Mouse (Mus musculus) forebrain, embryonic 13.5 days (tissue): ENCODE measurements around the gene Zbtb32. TPM values are rescaled to one million over a fixed set of nuclear protein-coding genes. Genes with fewer than 3 reads are reported as not detected.

Experiments used
- ATAC-seq: fragments of 200-750 bp; cut with Nextera tagmentation; 2 replicates; pipeline ENCODE4 v1.8.0; 2017
- H3K27ac ChIP-seq: fragments of 300-500 bp; sonication (generic); 2 replicates; pipeline ENCODE4 v1.5.1; 2015; ENCODE audit warnings: inconsistent platforms, mild to moderate bottlenecking, moderate library complexity
- H3K27me3 ChIP-seq: fragments of 300-500 bp; sonication (generic); 2 replicates; pipeline ENCODE4 v1.6.1; 2015; ENCODE audit warnings: mild to moderate bottlenecking, inconsistent platforms
- H3K36me3 ChIP-seq: fragments of 300-500 bp; sonication (generic); 2 replicates; pipeline ENCODE4 v1.6.1; 2015; ENCODE audit warnings: mild to moderate bottlenecking, inconsistent platforms; ENCODE audit not compliant: poor library complexity, severe bottlenecking
- H3K4me1 ChIP-seq: fragments of 300-500 bp; sonication (generic); 2 replicates; pipeline ENCODE4 v1.6.1; 2015; ENCODE audit warnings: inconsistent platforms
- H3K4me2 ChIP-seq: fragments of 300-500 bp; sonication (generic); 2 replicates; pipeline ENCODE4 v1.6.1; 2015; ENCODE audit warnings: inconsistent platforms, mild to moderate bottlenecking, moderate library complexity
- H3K4me3 ChIP-seq: fragments of 300-500 bp; sonication (generic); 2 replicates; pipeline ENCODE4 v1.5.1; 2015; ENCODE audit warnings: mild to moderate bottlenecking, inconsistent platforms
- H3K9ac ChIP-seq: fragments of 300-500 bp; sonication (generic); 2 replicates; pipeline ENCODE4 v1.6.1; 2015; ENCODE audit warnings: mild to moderate bottlenecking, inconsistent platforms
- H3K9me3 ChIP-seq: fragments of 300-500 bp; sonication (generic); replicated peaks from 2 replicates; pipeline ENCODE4 v1.6.1; 2016; ENCODE audit warnings: inconsistent platforms
- WGBS: fragments of 180-500 bp; shearing (Covaris S2); methylation state at CpG from one replicate; pipeline ENCODE4 v1.1.7; 2015; 5-methylcytosine and 5-hydroxymethylcytosine counted together
- polyA plus RNA-seq: library from polyadenylated mRNA; unstranded; fragments of >200 nt; fragmentation: Nextera tagmentation; extraction: Ambion mirVana; gene quantifications from 2 replicates; pipeline ENCODE4 v1.2.1, GENCODE M21; 2015

Gene Zbtb32
- polyA plus RNA-seq, 1 experiment from 2014 or later = 0.34 TPM

DNA sequence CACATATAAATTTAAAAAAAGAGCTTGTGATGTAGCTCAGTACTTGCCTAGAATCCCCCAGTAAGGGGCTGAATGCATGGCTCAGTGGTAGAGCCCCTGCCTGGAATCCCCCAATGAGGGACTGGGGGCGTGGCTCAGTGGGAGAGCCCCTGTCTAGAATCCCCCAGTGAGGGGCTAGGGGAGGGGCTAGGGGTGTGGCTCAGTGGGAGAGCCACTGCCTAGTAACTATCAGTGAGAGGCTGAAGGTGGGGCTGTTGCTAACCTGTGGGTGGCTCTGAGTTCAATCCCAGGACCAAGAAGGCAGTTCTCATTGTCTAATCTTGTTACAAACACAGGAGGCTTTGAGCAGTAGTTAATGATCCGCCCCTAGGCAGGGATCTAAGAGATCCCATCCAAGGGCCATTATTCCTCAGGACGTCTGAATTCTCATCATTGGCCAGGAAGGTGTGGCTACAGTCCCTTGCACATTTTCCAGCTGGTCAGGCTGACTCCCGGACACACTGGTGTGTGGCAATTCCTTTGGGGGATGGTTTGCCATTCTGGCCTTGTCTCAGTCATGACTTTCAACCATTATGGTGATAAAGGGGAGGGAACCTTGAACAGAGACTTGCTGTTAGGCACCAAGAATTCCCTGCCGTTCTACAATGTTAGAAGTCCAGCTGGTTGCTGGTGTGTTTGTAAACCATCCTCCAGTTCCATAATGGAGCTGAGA lies 16.5 kb upstream of the Zbtb32 start:
- peaks cover 42% of the 10 kb centered on the region for H3K36me3 ChIP-seq
- H3K9me3 ChIP-seq = no peaks in the 10 kb centered on the region
- H3K27ac ChIP-seq = no peak overlapping the region
- 59% methylated on average over 5 of the region's 5 CpGs for WGBS
- no peaks in the 10 kb centered on the region for H3K27me3 ChIP-seq
- H3K4me1 ChIP-seq = no peaks in the 10 kb centered on the region
- no peak overlapping the region for H3K9ac ChIP-seq
- no peak overlapping the region for H3K4me3 ChIP-seq
- H3K4me2 ChIP-seq = no peak overlapping the region
- peak; percentile 38; the same call in 1 of the 2 replicates for ATAC-seq

DNA sequence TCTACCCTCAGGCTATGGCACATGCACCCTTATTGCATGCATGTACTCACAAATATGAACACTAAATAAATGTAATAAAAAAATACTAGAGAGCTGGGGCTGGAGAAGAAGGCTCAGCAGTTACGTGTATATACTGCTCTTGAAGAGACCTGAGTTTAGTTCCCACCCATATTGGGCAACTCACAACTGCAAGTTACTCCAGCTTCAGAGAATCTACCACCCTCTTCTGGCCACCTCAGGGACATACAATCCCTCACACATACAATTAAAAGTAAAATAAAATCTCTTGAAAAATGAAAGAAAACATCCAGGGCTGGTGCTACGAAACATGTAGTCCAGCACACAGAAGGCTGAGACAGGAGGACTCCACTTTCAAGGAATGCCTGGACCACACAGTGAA lies 15.7 kb upstream of the Zbtb32 start:
- no peaks in the 10 kb centered on the region for H3K4me1 ChIP-seq
- WGBS = 85% methylated on average over 2 of the region's 2 CpGs
- peaks cover 41% of the 10 kb centered on the region for H3K36me3 ChIP-seq
- no peak overlapping the region for H3K9ac ChIP-seq
- H3K9me3 ChIP-seq = no peaks in the 10 kb centered on the region
- H3K4me2 ChIP-seq = no peak overlapping the region
- no peak overlapping the region for H3K4me3 ChIP-seq
- H3K27ac ChIP-seq = no peak overlapping the region
- no peaks in the 10 kb centered on the region for H3K27me3 ChIP-seq
- ATAC-seq = no peak

DNA sequence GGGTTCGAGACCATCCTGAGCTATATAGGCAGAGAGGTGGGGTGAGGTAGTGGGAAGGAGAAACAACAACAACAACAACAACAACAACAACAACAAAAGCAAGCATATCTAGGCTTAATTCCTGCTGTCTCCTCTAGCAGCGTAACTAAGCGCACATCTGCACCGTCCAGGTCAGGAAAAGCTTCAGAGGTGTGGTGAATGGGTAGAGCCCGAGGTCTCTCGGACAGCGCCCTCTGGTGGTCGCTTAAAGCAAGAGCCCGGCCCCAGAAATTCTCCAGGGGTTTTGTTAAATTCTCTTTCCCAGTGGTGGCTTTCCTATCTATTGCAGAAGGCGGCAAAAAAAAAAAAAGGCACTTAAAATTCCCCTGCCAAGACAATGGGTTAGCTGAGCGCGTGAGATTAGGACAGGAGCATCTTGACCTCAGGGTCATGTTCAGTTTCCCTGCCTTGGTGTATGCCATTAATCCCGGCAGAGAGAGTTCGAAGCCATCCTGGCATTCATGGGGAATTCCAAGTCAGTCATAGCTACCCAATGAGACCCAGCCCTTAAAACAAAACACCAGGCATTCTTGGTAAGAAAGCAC lies 14.9 kb upstream of the Zbtb32 start:
- WGBS = 22% methylated on average over 14 of the region's 14 CpGs
- Histone ChIP-seq H3K4me3 (no peak overlapping the region), H3K27ac (no peak overlapping the region), H3K27me3 (no peaks in the 10 kb centered on the region), H3K36me3 (peaks cover 32% of the 10 kb centered on the region), H3K4me2 (no peak overlapping the region), H3K9ac (no peak overlapping the region), H3K9me3 (no peaks in the 10 kb centered on the region), H3K4me1 (no peaks in the 10 kb centered on the region)
- ATAC-seq = peak; percentile 48; the same call in 1 of the 2 replicates

DNA sequence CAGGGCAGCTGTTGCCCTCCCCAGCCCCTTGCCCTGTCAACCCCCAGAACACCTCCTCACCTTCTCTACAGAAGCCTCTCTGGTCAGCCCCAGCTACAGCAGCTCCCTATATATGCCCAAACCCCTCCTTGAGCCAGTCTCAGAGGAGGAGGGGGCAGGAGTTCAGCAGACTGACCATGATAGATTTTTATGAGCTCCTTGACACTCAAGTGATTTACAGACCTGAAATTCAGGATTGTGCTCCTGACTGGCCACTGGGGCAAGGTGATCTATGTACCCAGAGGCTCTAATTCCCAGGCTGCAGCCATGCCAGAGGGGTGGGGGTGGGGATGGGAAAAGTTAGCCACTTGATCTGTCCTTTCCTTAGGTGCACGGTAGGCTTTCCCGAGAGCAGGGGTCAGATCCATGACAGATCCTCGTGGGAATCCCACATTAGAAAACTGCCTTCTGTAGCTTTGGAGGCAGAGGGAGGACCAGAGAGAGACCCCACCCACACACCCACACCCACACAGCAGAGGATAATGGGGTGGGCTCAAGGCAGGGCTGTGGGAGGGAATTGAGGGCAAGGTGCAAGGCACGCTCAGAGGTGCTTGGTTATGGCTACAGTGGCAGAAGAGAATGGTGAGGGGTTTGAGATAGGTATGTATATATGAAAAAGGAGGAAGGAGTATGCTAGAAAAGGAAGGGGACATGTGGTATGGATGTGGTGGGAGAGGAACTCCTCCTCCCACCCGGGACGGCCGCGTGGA lies 14.1 kb upstream of the Zbtb32 start, which contains the start of gene Upk1a:
Upk1a (minus strand) TSS at position 194 of the 749 bp plus-strand sequence.
- Histone ChIP-seq H3K4me2 (no peak within 1 kb of the TSS), H3K9ac (no peak within 1 kb of the TSS), H3K27me3 (no peaks in the 10 kb centered on the region), H3K36me3 (peaks cover 24% of the 10 kb centered on the region), H3K27ac (no peak within 1 kb of the TSS), H3K4me3 (no peak within 1 kb of the TSS), H3K9me3 (no peaks in the 10 kb centered on the region), H3K4me1 (no peaks in the 10 kb centered on the region)
- WGBS = 79% methylated on average over 8 of the region's 8 CpGs
- ATAC-seq = peak; percentile 16; the same call in 1 of the 2 replicates

DNA sequence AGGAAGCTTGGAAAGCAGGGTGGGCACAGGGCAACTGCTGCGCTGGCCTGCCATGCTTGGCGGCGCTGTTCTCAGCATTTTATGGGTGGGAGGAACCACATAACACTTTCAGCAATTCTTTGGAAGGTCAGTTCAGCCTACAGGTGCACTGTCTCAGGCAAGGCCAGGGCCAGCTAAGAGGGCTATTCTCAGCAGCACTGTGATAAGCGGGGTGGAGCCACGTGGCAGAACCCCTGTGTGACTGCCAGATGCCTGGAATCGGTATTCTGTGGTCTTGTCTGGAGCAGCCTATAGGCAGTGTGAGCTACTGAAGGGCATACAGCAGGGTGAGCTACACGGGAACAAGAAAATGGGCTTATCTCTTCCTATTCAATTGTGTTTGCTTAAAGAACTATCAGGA lies 11.3 kb upstream of the Zbtb32 start:
- H3K4me1 ChIP-seq = no peaks in the 10 kb centered on the region
- no peak overlapping the region for H3K27ac ChIP-seq
- H3K27me3 ChIP-seq = no peaks in the 10 kb centered on the region
- H3K4me3 ChIP-seq = no peak overlapping the region
- no peak for ATAC-seq
- H3K4me2 ChIP-seq = no peak overlapping the region
- no peak overlapping the region for H3K9ac ChIP-seq
- no peaks in the 10 kb centered on the region for H3K9me3 ChIP-seq
- WGBS = 62% methylated on average over 7 of the region's 7 CpGs
- no peaks in the 10 kb centered on the region; the same call in 1 of the 2 replicates for H3K36me3 ChIP-seq

DNA sequence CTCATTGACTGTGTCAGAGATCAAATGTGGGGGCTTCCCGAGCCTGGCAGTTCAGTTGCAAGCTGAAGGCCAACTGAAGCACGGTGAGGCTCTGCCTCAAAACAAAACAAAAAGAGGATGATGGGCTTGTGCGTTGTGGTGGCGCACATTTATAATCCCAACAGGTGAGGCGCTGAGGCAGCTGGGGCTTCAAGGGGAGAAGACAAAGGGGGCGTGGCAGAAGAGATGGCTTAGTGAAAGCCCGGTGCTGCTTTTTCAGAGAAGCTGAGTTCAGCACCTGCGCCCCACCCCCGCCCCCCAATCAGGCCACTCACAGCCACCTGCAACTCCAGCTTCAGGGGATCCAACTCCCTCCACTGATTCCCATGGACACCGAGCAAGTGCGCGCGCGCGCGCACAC lies 9.8 kb upstream of the Zbtb32 start:
- H3K36me3 ChIP-seq = no peaks in the 10 kb centered on the region
- no peaks in the 10 kb centered on the region for H3K9me3 ChIP-seq
- no peak overlapping the region for H3K4me3 ChIP-seq
- 44% methylated on average over 16 of the region's 16 CpGs for WGBS
- H3K9ac ChIP-seq = no peak overlapping the region
- no peaks in the 10 kb centered on the region for H3K27me3 ChIP-seq
- no peaks in the 10 kb centered on the region for H3K4me1 ChIP-seq
- no peak for ATAC-seq
- H3K4me2 ChIP-seq = no peak overlapping the region
- no peak overlapping the region for H3K27ac ChIP-seq

DNA sequence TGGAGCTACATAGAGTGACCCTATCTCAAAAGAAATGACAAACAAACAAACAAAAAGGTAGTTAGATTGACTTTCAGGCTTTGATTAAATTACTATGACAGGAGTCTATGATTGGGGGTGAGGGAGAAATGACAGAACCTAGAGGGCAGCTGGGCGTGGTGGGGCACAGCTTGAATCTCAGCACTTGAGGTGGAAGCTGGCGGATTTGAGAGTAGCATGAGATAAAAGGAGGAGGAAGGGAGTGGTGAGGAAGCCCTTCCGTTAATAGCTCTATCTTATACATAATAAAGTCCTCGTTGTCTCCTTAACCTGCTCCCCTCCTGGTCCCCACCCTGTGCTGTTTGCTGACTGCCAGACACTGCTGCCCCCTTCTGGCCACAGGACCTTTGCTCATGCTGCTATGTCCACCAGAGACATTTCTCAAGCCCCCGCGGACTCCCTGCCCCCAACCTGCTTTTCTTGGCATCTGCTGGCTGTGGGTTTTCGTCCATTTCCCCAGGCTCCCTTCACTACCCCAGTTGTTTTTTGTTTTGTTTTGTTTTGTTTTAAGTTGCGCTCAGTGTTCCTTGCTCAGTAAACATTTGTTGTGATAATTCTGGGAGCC lies 9.1 kb upstream of the Zbtb32 start:
- H3K27ac ChIP-seq = no peak overlapping the region
- ATAC-seq = 0 out of 2 replicates have a peak, but pooled peaks have one; percentile 41
- H3K9ac ChIP-seq = no peak overlapping the region
- H3K9me3 ChIP-seq = no peaks in the 10 kb centered on the region
- H3K36me3 ChIP-seq = no peaks in the 10 kb centered on the region
- no peak overlapping the region for H3K4me2 ChIP-seq
- H3K4me3 ChIP-seq = no peak overlapping the region
- H3K27me3 ChIP-seq = no peaks in the 10 kb centered on the region
- 32% methylated on average over 8 of the region's 8 CpGs for WGBS
- H3K4me1 ChIP-seq = no peaks in the 10 kb centered on the region

DNA sequence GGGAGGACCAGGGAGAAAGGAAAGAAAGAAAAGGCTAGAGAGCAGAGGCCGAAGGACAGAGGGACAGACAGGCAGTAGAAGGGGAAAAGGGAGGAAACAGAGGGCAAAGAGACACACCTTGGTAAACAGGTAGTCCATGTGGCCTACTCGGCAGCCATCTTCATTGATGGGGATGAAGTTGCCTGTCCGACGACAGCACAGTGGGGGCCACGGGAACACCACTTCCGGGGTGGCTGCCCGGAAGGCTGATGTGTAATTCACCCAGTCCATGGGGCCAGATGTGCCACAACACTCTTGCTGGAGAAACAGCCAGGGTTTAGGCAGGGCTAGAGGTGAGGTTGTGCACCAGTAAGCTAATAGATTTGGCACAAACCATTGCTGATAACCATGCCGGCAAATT lies 6.2 kb upstream of the Zbtb32 start:
- 90% methylated on average over 8 of the region's 8 CpGs for WGBS
- Histone ChIP-seq H3K27ac (no peak overlapping the region), H3K27me3 (no peaks in the 10 kb centered on the region), H3K4me2 (no peak overlapping the region), H3K4me3 (no peak overlapping the region), H3K4me1 (peaks cover 8% of the 10 kb centered on the region), H3K36me3 (no peaks in the 10 kb centered on the region), H3K9ac (no peak overlapping the region), H3K9me3 (no peaks in the 10 kb centered on the region)
- ATAC-seq = no peak

DNA sequence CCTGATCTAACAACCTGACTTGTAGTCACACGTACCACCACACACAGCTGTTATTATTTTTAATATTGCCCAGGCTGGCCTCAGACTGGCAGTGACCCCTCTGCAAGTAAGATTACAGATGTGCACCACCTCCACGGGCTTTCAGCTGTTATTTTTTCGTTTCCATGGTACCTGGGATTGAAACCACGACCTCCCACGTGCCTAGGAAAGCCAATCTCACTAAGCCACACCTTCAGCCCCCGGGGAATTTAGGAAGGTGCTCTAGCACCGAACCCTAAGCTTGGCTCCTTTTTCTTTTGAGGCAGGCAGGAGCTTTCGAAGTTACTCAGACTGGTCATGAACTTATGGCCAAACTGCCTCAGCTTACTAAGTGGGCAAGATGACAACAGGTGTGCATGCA lies 5.7 kb upstream of the Zbtb32 start:
- Histone ChIP-seq H3K9me3 (no peaks in the 10 kb centered on the region), H3K27ac (no peak overlapping the region), H3K4me3 (no peak overlapping the region), H3K36me3 (no peaks in the 10 kb centered on the region), H3K9ac (no peak overlapping the region), H3K4me1 (peaks cover 12% of the 10 kb centered on the region), H3K27me3 (no peaks in the 10 kb centered on the region), H3K4me2 (no peak overlapping the region)
- WGBS = 66% methylated on average over 8 of the region's 8 CpGs
- no peak for ATAC-seq

DNA sequence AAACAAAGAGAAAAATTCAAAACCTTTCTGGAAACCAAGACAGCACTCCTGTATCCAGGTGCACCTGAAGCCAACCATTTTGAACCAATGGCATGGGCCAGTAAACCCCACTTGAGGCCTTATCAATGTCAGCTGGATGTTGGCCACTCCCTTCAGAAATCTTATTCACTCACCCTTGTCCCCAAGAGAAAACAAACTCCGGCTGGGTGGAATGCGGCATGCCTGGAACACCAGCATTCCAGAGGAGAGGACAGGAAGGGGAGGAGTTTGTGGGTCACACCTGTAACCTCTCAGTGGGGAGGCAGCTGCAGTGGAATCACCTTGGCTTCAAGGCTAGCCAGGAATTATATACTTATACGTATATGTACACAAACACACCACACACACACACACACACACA lies 3.9 kb upstream of the Zbtb32 start:
- Histone ChIP-seq H3K9me3 (no peaks in the 10 kb centered on the region), H3K9ac (no peak overlapping the region), H3K4me3 (no peak overlapping the region), H3K4me1 (peaks cover 13% of the 10 kb centered on the region), H3K27me3 (no peaks in the 10 kb centered on the region), H3K27ac (no peak overlapping the region), H3K36me3 (no peaks in the 10 kb centered on the region), H3K4me2 (no peak overlapping the region)
- no peak for ATAC-seq
- WGBS = 60% methylated on average over 3 of the region's 3 CpGs

DNA sequence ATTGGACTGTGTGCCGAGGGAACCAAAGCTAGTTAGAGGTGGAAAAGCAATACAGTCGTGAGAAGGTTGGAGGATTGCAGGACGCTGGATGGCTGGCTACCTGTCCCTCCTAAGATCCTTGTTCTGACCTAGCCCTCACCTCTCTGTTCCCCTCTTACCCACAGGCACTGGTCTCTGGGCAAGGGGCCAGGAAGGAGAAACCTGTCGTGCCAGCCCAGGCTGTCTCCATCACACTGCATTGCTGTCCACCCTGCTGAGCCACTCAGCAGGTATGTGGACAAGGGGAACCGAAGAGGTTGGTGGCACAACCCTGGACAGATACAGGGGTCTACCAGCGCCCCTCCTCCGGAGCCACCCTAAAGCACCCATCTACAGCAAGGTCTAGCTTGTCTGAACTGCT lies 1.9 kb upstream of the Zbtb32 start:
- Histone ChIP-seq H3K4me2 (peak overlapping the region; percentile 40), H3K27me3 (no peaks in the 10 kb centered on the region), H3K4me1 (peaks cover 13% of the 10 kb centered on the region), H3K27ac (no peak overlapping the region), H3K9me3 (no peaks in the 10 kb centered on the region), H3K36me3 (no peaks in the 10 kb centered on the region), H3K9ac (peak overlapping the region; percentile 27), H3K4me3 (no peak overlapping the region)
- WGBS = 73% methylated on average over 7 of the region's 7 CpGs
- no peak for ATAC-seq

DNA sequence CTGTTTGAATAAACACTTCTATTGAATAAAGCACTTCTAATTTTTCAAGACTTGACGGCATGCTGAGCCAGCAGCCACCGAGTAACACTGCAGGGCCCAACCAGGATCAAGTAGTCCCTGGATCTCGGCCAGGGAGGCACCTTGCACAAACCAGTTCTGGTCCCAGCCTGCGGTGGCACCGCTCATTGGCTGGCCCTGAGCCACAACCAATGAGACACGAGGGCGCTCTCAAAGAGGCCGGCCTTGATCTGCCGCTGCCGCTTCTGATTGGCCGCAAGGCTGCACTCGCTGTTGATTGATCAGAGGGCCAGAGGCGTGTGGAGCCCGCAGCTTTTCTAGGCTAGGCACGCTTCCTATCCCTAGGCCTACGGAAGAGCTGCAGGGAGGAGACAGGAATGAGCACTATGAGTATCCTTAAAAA lies 1.2 kb upstream of the Zbtb32 start:
- H3K4me3 ChIP-seq = peak overlapping the region; percentile 4; the same call in 1 of the 2 replicates
- 0% methylated on average over 16 of the region's 16 CpGs for WGBS
- no peaks in the 10 kb centered on the region for H3K36me3 ChIP-seq
- ATAC-seq = peak; percentile 99
- H3K9ac ChIP-seq = 0 out of 2 replicates have a peak overlapping the region, but pooled peaks have one; percentile 27
- H3K9me3 ChIP-seq = no peaks in the 10 kb centered on the region
- peak overlapping the region; percentile 40 for H3K4me2 ChIP-seq
- H3K27ac ChIP-seq = no peak overlapping the region; the same call in 1 of the 2 replicates
- H3K27me3 ChIP-seq = no peaks in the 10 kb centered on the region
- H3K4me1 ChIP-seq = peaks cover 13% of the 10 kb centered on the region
